Mouse (Mus musculus) adrenal gland, adult (tissue): ENCODE data around the gene Cela3b.

Experiments
- DNase-seq, 2 experiments: peaks; one replicate each; pipeline ENCODE4 v3.0.0; 2022 to 2023; ENCODE audit warnings: low spot score in 1 of 2; ENCODE audit not compliant: inconsistent age in 2 of 2

Gene Cela3b

GRCm38 (mm10) chr4:137430502-137430901, at the start of gene Cela3b:
Gene Cela3b, minus strand, starts transcription at chr4:137430540.
- DNase-seq, result no peak

GRCm38 (mm10) chr4:137479757-137480156, 49.4 kb upstream of the Cela3b start:
- peak; percentile 27 to 43 for DNase-seq

DNA sequence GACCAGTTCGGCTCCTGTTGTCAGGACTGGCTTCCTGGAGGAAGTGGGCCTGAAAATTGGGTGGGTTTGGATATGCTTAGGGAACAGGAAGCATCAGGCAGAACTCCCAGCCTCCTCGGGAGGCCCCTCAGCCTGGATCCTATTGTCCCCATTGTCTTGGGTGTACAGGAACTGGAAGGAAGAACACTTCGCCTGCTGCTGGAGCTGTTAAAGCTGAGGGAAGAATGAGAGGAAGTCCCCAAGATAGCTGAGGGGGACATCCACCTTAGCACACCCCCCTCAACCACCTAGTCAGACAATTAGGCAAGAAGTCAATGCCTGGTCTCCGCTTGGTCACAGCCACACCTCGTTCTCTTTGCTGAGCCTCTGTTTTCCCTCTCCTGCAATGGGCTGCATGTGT, 48.0 kb upstream of the Cela3b start:
- DNase-seq, result peak; percentile 42 to 54

DNA sequence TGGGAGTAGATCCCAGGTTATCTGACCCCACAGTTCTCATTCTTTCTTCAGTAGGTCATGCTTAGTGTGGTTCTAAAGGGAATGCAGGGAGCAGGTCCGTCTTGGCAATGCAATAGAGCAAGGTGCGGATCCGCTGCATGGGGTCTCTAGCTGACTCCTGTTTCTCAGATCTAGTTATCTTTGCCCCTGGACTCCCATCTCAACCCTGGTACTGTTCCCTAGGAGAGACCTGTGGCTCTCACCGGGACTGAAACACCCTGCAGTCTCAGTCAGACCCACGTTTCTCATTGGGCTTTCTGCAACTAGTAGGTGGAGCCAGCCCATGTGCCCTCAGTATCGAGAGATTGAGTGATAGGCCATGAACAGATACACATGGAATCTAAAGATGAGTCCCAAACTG, 47.3 kb upstream of the Cela3b start:
- no peak for DNase-seq

GRCm38 (mm10) chr4:137476761-137477237, 46.5 kb upstream of the Cela3b start:
- peak; percentile 79 to 86 for DNase-seq

DNA sequence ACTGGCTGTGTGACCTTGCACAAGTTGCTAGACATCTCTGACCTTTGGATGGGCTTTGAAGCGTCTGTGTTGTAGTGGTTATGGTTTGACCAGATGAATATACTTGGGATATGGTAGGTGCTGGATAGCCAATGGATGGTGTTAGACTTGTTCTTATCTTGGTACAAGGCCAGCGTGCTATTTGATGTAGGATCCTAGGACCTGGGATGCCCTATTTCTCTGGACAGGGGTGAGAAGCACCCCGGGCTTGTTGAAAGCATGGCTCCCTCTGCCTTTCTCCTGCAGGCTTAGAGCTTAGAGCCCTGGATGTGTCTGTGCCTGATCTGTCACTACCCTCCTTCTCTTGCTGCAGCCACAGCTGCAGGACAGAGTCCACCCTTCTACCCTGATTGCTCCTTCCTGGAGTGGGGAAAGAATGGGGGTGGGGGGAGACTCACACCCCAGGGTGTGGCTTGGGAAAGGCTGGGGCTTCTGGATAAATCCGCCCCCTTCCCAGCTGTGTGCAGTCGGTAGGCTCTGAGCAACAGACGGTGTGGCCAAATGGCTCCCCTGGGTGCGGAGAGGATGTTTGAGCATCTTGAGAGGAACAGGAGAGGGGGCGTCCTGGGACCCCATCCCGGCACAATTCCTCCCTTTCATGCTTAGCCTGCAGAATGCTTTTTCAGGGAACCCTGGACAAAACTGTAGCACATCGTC, 45.9 kb upstream of the Cela3b start:
- DNase-seq, result peak; percentile 60 to 82

- no peak for DNase-seq
Measured at GRCm38 (mm10) chr4:137475271-137476050, 45.1 kb upstream of the Cela3b start.

GRCm38 (mm10) chr4:137474694-137475093, 44.4 kb upstream of the Cela3b start:
- peak in 1 of 2 experiments; percentile 44 for DNase-seq

DNA sequence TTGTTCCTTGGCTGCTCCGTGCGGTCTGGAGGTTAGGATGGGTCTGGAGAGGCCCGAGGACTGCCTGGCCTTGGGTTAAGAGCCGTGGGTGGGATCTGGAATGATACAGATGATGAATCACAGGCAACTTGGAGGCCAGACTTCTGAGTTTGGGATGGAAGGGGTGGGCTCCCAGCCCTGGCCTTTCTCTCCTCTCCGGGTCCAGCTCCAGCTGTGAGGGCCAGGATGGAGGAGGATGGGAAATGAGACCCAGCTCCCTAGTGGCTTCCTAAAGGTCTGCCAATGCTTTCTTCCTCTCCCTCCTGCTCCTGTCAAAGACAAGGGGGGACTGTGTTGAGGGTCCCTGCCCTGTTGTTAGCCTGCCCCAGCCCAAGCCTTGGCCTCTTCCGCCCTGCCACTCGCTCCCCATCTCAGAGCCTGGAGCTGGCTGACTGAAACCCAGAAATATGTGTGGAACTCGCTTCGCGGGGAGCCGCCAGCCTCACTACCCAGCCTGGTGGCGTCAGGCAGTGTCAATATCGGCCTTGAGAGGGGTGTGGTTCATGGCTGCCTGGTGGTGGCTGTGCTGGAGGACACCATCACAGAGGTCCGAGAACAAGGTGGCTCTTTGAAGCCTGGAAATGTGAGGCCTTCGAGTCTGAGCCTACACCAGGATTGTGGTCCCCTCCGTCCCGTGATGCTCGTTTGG, 43.5 kb upstream of the Cela3b start:
- peak; percentile 90 to 92 for DNase-seq

DNA sequence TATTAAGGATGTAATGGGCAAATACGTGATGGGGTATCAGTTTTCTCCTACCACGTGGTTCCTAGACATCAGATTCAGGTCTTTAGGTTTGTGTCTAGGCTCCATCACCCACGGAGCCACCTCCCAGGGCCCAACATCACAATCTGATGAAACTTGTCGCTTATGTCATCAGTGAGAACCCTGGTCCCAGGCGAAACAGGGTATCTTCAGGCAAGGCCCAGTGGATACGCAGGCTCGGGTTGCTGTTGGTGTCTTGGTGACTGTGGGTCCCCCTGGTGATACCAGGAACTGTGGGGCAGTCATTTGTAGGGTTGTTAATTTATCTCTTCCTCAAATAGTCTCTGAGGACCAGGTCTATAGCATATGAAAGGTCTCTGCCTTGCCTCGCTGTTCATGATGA, 42.9 kb upstream of the Cela3b start:
- DNase-seq, result peak in 1 of 2 experiments; percentile 30

- peak in 1 of 2 experiments; percentile 54 for DNase-seq
Measured at GRCm38 (mm10) chr4:137471326-137471725, 41.0 kb upstream of the Cela3b start.

- peak; percentile 45 to 71 for DNase-seq
Measured at GRCm38 (mm10) chr4:137470701-137471317, 40.5 kb upstream of the Cela3b start.

GRCm38 (mm10) chr4:137469845-137470692, 39.7 kb upstream of the Cela3b start:
- peak; percentile 62 to 84 for DNase-seq

DNA sequence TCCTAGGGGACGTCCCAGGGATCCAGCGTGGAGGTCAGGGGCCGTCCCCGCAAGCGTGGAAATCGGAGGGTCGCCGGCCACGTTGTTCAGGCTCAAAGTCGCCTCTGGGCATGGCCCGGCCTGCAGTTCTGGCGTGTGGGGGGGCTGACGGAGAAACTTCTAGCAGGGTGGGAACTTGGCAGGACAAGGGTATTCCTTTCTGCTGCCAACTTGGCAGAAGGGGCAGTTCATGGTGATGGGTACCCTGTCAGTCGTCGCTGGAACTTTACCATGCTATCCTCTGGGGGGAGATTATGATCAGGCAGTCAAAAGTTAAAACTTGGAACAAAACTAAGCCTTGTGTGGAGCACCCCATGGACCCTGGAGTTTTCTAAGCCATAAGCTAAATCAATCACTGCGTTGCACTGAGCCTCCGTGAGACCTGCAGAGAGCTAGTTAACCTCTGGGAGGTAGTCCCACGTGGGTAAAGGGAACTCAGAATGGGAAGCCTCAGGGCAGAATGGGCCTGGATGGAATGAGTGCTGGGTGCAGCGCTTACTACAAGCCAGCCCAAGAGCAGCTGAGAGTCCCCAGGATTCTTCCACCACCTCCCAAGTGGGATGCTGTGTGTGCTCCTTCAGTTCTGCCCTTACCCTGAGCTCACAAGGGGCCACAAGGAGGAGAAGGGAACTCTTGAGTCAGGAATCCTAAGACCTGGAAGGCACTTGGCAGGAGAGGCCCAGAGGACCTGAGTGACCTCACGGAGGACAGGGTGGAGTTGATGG, 38.9 kb upstream of the Cela3b start:
- peak; percentile 48 to 90 for DNase-seq

DNA sequence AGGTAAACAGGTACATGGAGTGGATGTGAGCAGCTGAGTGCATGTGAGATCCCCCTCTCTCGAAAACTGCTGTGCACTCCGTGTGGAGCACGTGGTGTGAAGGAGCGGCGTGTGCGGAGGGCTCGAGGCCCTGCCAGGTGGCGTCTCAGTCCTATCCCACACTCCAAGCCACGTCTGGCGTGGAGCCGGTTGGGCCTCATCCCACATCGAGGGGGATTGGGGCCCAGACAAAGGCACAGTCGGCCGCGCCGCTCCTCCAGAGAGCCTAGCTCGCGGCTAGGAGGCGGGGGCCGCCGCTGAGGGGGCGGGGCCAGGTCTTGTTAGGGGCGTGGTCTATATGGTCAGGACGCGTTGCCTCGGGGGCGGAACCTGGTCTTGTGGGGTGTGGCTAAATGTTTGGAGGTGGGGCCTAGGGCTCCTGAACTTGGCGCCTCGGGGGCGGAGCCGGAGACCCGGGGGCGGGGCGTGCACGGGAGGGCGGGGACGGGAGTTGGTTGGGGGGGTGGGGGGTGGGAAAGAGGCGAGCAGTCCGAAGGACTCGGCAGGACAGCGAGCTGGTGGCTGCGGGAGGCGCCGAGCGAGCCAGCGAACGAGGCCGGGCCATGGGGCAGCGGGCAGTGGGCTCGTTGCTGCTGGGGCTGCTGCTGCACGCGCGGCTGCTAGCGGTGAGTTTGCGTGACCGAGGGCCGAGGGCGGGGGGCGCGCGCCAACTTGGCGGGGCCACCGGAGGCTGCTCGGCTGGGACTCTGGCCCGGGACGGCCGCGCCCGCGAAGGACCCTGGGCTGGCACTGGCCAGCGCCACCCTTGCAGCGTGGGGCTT, 38.1 kb upstream of the Cela3b start, which contains the start of gene Hspg2:
TSS of gene Hspg2 (plus strand) at position 510 of the 821 bp plus-strand sequence.
- DNase-seq, result peak; percentile 98 to 99

- DNase-seq, result peak in 1 of 2 experiments; percentile 48
Measured at GRCm38 (mm10) chr4:137467525-137467924, 37.2 kb upstream of the Cela3b start.

- DNase-seq, result peak in 1 of 2 experiments; percentile 37
Measured at GRCm38 (mm10) chr4:137466991-137467390, 36.7 kb upstream of the Cela3b start.

- DNase-seq, result peak; percentile 58 to 72
Measured at GRCm38 (mm10) chr4:137465125-137465787, 34.9 kb upstream of the Cela3b start.
